Mouse (Mus musculus): ENCODE measurements around the gene Syce2. TPM values are rescaled to one million over a fixed set of nuclear protein-coding genes. Genes with fewer than 3 reads are reported as not detected.

Syce2 gene
- polyA plus RNA-seq, 1 experiment: 138 TPM

- Histone ChIP-seq H3K27me3 (ENCODE audit: control insufficient read depth, insufficient read depth, low read length) (no peaks in the 10 kb centered on the region; the same call in 1 of the 2 replicates), H3K4me1 (ENCODE audit: control insufficient read depth, insufficient read depth, low read length) (peaks cover 23% of the 10 kb centered on the region), H3K4me3 (ENCODE audit: control insufficient read depth, low read depth, low read length) (no peak overlapping the region), H3K36me3 (ENCODE audit: control insufficient read depth, insufficient read depth, low read length) (no peaks in the 10 kb centered on the region), H3K27ac (ENCODE audit: control insufficient read depth, insufficient read depth, low read depth, low read length) (no peak overlapping the region)
- TF ChIP-seq POLR2A (IDR thresholded peaks at IDR 0.05; ENCODE audit: control insufficient read depth, low read depth, low read length) (no peak), CTCF (IDR thresholded peaks at IDR 0.05; ENCODE audit: control insufficient read depth, insufficient read depth, insufficient replicate concordance, low read depth, low read length) (no peak)
Measured at GRCm38 (mm10) chr8:84910551-84910950, 38.6 kb downstream of the Syce2 start.

DNA sequence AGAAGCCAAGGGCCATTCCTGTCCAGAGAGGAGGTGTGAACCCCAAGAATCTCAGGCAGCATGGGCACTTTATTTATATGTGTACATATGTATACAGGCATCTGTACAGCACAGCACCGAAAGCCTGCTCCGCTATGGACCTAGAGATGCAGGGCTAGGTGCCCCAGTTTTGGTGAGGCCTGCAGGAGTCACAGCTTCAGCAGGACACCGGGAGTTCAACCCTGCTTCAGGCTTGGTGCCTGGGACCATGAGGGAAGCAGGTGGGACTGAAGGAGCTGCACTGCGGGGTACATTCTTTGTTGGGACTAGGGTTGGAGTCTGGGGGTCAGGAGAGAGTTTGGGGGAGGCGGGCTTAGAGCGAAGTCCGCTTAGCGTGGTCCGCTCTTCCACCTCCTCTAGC is 39.9 kb downstream of the Syce2 start:
- Histone ChIP-seq H3K27me3 (ENCODE audit: control insufficient read depth, insufficient read depth, low read length) (no peaks in the 10 kb centered on the region; the same call in 1 of the 2 replicates), H3K4me3 (ENCODE audit: control insufficient read depth, low read depth, low read length) (no peak overlapping the region)
- TF ChIP-seq CTCF (IDR thresholded peaks at IDR 0.05; ENCODE audit: control insufficient read depth, insufficient read depth, insufficient replicate concordance, low read depth, low read length): no peak
- TF ChIP-seq POLR2A (IDR thresholded peaks at IDR 0.05; ENCODE audit: control insufficient read depth, low read depth, low read length): no peak

GRCm38 (mm10) chr8:84912391-84912790 is 40.5 kb downstream of the Syce2 start:
- H3K4me1 ChIP-seq (ENCODE audit: control insufficient read depth, insufficient read depth, low read length): peaks cover 23% of the 10 kb centered on the region
- no peak overlapping the region for H3K27ac ChIP-seq (ENCODE audit: control insufficient read depth, insufficient read depth, low read depth, low read length)
- TF ChIP-seq CTCF (IDR thresholded peaks at IDR 0.05; ENCODE audit: control insufficient read depth, insufficient read depth, insufficient replicate concordance, low read depth, low read length) (no peak), POLR2A (IDR thresholded peaks at IDR 0.05; ENCODE audit: control insufficient read depth, low read depth, low read length) (no peak)
- no peaks in the 10 kb centered on the region; the same call in 1 of the 2 replicates for H3K27me3 ChIP-seq (ENCODE audit: control insufficient read depth, insufficient read depth, low read length)
- H3K4me3 ChIP-seq (ENCODE audit: control insufficient read depth, low read depth, low read length): no peak overlapping the region
- H3K36me3 ChIP-seq (ENCODE audit: control insufficient read depth, insufficient read depth, low read length): no peaks in the 10 kb centered on the region

More for the DNA sequence above, 39.9 kb downstream of the Syce2 start:
- Histone ChIP-seq H3K27ac (ENCODE audit: control insufficient read depth, insufficient read depth, low read depth, low read length) (no peak overlapping the region), H3K36me3 (ENCODE audit: control insufficient read depth, insufficient read depth, low read length) (no peaks in the 10 kb centered on the region), H3K4me1 (ENCODE audit: control insufficient read depth, insufficient read depth, low read length) (peaks cover 23% of the 10 kb centered on the region)

- H3K27ac ChIP-seq (ENCODE audit: control insufficient read depth, insufficient read depth, low read depth, low read length): no peak overlapping the region
- peak overlapping the region; percentile 77 for H3K4me3 ChIP-seq (ENCODE audit: control insufficient read depth, low read depth, low read length)
- TF ChIP-seq CTCF (IDR thresholded peaks at IDR 0.05; ENCODE audit: control insufficient read depth, insufficient read depth, insufficient replicate concordance, low read depth, low read length) (no peak), POLR2A (IDR thresholded peaks at IDR 0.05; ENCODE audit: control insufficient read depth, low read depth, low read length) (no peak)
- H3K27me3 ChIP-seq (ENCODE audit: control insufficient read depth, insufficient read depth, low read length): no peaks in the 10 kb centered on the region; the same call in 1 of the 2 replicates
- H3K36me3 ChIP-seq (ENCODE audit: control insufficient read depth, insufficient read depth, low read length): no peaks in the 10 kb centered on the region
- peaks cover 23% of the 10 kb centered on the region for H3K4me1 ChIP-seq (ENCODE audit: control insufficient read depth, insufficient read depth, low read length)
Measured at GRCm38 (mm10) chr8:84912895-84913501, 41.1 kb downstream of the Syce2 start.

GRCm38 (mm10) chr8:84913502-84913900 is 41.6 kb downstream of the Syce2 start:
- H3K4me3 ChIP-seq (ENCODE audit: control insufficient read depth, low read depth, low read length): peak overlapping the region; percentile 77
- no peak overlapping the region for H3K27ac ChIP-seq (ENCODE audit: control insufficient read depth, insufficient read depth, low read depth, low read length)
- no peaks in the 10 kb centered on the region; the same call in 1 of the 2 replicates for H3K27me3 ChIP-seq (ENCODE audit: control insufficient read depth, insufficient read depth, low read length)
- peaks cover 21% of the 10 kb centered on the region for H3K4me1 ChIP-seq (ENCODE audit: control insufficient read depth, insufficient read depth, low read length)
- no peak for TF ChIP-seq CTCF (IDR thresholded peaks at IDR 0.05; ENCODE audit: control insufficient read depth, insufficient read depth, insufficient replicate concordance, low read depth, low read length)
- no peak for TF ChIP-seq POLR2A (IDR thresholded peaks at IDR 0.05; ENCODE audit: control insufficient read depth, low read depth, low read length)
- H3K36me3 ChIP-seq (ENCODE audit: control insufficient read depth, insufficient read depth, low read length): no peaks in the 10 kb centered on the region

- Histone ChIP-seq H3K27me3 (ENCODE audit: control insufficient read depth, insufficient read depth, low read length) (no peaks in the 10 kb centered on the region), H3K27ac (ENCODE audit: control insufficient read depth, insufficient read depth, low read depth, low read length) (no peak overlapping the region), H3K4me3 (ENCODE audit: control insufficient read depth, low read depth, low read length) (no peak overlapping the region), H3K36me3 (ENCODE audit: control insufficient read depth, insufficient read depth, low read length) (no peaks in the 10 kb centered on the region), H3K4me1 (ENCODE audit: control insufficient read depth, insufficient read depth, low read length) (peaks cover 16% of the 10 kb centered on the region)
- TF ChIP-seq CTCF (IDR thresholded peaks at IDR 0.05; ENCODE audit: control insufficient read depth, insufficient read depth, insufficient replicate concordance, low read depth, low read length): no peak
- TF ChIP-seq POLR2A (IDR thresholded peaks at IDR 0.05; ENCODE audit: control insufficient read depth, low read depth, low read length): no peak
Measured at GRCm38 (mm10) chr8:84913960-84914359, 42.0 kb downstream of the Syce2 start.

DNA sequence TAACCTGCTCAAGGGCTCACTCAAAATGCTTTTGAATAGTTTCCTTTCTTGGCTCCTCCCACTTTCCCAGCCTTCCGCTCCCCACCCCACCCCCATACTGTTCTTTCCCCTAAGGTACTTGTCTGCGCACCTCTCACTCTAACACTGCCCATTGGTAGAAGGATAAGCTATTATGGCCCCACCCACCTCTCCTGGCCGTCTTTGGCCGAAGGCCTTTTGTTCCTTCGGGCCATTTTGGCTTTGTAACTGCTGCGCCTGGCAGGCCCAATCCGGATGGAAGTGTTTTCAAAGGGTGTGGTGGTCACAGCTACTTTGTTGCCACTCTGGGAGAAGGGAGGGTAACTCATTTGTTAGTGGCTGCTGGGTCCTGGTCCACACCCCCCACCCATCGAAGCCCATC is 43.4 kb downstream of the Syce2 start:
- Histone ChIP-seq H3K27ac (ENCODE audit: control insufficient read depth, insufficient read depth, low read depth, low read length) (no peak overlapping the region), H3K4me1 (ENCODE audit: control insufficient read depth, insufficient read depth, low read length) (peaks cover 14% of the 10 kb centered on the region), H3K4me3 (ENCODE audit: control insufficient read depth, low read depth, low read length) (no peak overlapping the region), H3K27me3 (ENCODE audit: control insufficient read depth, insufficient read depth, low read length) (no peaks in the 10 kb centered on the region), H3K36me3 (ENCODE audit: control insufficient read depth, insufficient read depth, low read length) (no peaks in the 10 kb centered on the region)
- TF ChIP-seq POLR2A (IDR thresholded peaks at IDR 0.05; ENCODE audit: control insufficient read depth, low read depth, low read length) (no peak), CTCF (IDR thresholded peaks at IDR 0.05; ENCODE audit: control insufficient read depth, insufficient read depth, insufficient replicate concordance, low read depth, low read length) (no peak)

Measured in testis, adult 2 months (tissue).